Mouse (Mus musculus) neural tube, embryonic 12.5 days (tissue): Measurements from ENCODE around the gene Lpcat3. TPM values are rescaled to one million over a fixed set of nuclear protein-coding genes. Genes with fewer than 3 reads are reported as not detected.

Experiments used
- ATAC-seq: fragments of 200-750 bp; cut with Nextera tagmentation; 2 replicates; pipeline ENCODE4 v1.8.0; 2017; ENCODE audit warnings: low read depth, mild to moderate bottlenecking, moderate TSS enrichment, moderate library complexity; ENCODE audit not compliant: low FRiP score
- H3K27ac ChIP-seq: fragments of 300-500 bp; sonication (generic); 2 replicates; pipeline ENCODE4 v1.5.1; 2016
- H3K27me3 ChIP-seq: fragments of 300-500 bp; sonication (generic); replicated peaks from 2 replicates; pipeline ENCODE4 v1.6.1; 2016; ENCODE audit warnings: mild to moderate bottlenecking
- H3K36me3 ChIP-seq: fragments of 300-500 bp; sonication (generic); 2 replicates; pipeline ENCODE4 v1.6.1; 2016; ENCODE audit warnings: mild to moderate bottlenecking
- H3K4me1 ChIP-seq: fragments of 300-500 bp; sonication (generic); 2 replicates; pipeline ENCODE4 v1.6.1; 2016
- H3K4me2 ChIP-seq: fragments of 300-500 bp; sonication (generic); replicated peaks from 2 replicates; pipeline ENCODE4 v1.6.1; 2016; ENCODE audit warnings: mild to moderate bottlenecking
- H3K4me3 ChIP-seq: fragments of 300-500 bp; sonication (generic); 2 replicates; pipeline ENCODE4 v1.5.1; 2016
- H3K9ac ChIP-seq: fragments of 300-500 bp; sonication (generic); 2 replicates; pipeline ENCODE4 v1.6.1; 2016; ENCODE audit warnings: mild to moderate bottlenecking
- H3K9me3 ChIP-seq: fragments of 300-500 bp; sonication (generic); 2 replicates; pipeline ENCODE4 v1.6.1; 2016; ENCODE audit warnings: mild to moderate bottlenecking
- WGBS: fragments of 180-500 bp; shearing (Covaris S2); methylation state at CpG from one replicate; pipeline ENCODE4 v1.1.7; 2016; 5-methylcytosine and 5-hydroxymethylcytosine counted together
- polyA plus RNA-seq: library from polyadenylated mRNA; unstranded; fragments of >200 nt; fragmentation: Nextera tagmentation; extraction: Ambion mirVana; gene quantifications from 2 replicates; pipeline ENCODE4 v1.2.1, GENCODE M21; 2016

The Lpcat3 gene
- polyA plus RNA-seq, 1 experiment from 2014 or later = 44.0 TPM

DNA sequence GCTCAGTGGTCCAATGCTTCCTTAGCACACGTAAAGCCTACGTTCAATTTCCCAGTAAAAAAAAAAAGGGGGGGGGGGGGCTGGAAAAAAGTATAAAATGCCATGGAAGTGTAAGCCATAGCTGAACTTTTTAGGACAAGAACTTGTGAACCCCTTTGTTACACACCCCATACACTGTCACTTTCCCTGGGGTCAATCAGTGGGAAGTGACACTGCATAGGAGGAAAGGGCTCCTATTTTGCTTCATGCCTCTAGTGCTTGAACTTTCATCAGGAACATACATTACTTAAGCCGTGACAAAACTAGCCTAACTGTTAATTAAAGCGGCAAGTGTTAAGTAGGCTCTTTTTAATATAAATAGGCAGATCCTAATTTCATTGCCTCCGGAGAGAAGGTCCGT, 832 bp upstream of the Lpcat3 start:
- no peak overlapping the region for H3K27ac ChIP-seq
- WGBS = 31% methylated on average over 6 of the region's 6 CpGs
- peaks cover 4% of the 10 kb centered on the region; the same call in 1 of the 2 replicates for H3K4me1 ChIP-seq
- H3K4me3 ChIP-seq = peak overlapping the region; percentile 63
- peak overlapping the region; percentile 69 for H3K4me2 ChIP-seq
- H3K36me3 ChIP-seq = no peaks in the 10 kb centered on the region
- H3K27me3 ChIP-seq = no peaks in the 10 kb centered on the region
- peak overlapping the region; percentile 54 for H3K9ac ChIP-seq
- no peaks in the 10 kb centered on the region for H3K9me3 ChIP-seq
- ATAC-seq = no peak

DNA sequence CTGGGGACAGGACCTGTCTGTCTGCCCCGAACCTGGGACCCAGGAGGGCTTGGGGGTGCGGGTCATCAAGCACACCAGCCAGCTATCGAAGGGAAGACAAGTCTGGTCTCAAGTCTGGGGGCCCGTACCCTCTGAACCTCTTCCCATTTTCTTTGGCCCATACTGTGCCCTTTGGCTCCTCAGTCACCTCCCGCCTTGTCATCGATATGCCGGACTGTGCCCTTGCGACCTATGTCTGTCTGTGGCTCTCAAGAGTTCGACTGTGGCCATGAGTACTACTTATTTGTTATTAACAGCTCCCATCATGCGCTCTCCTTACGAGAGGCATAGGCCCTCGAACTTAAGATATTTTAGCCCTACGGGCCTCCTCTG, 583 bp downstream of the Lpcat3 start:
- H3K36me3 ChIP-seq = no peaks in the 10 kb centered on the region
- peaks cover 4% of the 10 kb centered on the region; the same call in 1 of the 2 replicates for H3K4me1 ChIP-seq
- no peaks in the 10 kb centered on the region for H3K27me3 ChIP-seq
- ATAC-seq = no peak
- H3K4me3 ChIP-seq = peak overlapping the region; percentile 63
- no peaks in the 10 kb centered on the region for H3K9me3 ChIP-seq
- WGBS = 19% methylated on average over 13 of the region's 13 CpGs
- peak overlapping the region; percentile 69 for H3K4me2 ChIP-seq
- no peak overlapping the region for H3K27ac ChIP-seq
- H3K9ac ChIP-seq = peak overlapping the region; percentile 54

DNA sequence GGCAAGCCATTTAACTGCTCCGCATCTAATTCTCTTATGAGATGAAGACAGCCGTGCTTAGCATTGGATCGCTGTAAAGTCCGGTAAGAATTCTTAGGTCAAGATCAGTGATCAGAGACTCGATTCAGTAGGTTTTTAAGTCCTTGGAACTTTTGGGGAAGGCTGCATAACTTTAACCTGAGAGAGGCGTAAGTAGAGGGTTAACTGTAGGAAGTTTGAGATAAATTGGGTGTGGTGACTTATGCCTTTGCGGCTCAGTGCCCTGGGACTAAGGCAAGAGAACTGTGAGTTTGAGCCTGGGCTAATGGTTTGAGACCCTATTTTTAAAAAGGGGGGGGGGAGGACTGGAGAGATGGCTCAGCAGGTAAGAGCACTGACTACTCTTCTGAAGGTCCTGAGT, 1.4 kb downstream of the Lpcat3 start:
- Histone ChIP-seq H3K9ac (no peak overlapping the region), H3K4me2 (no peak overlapping the region), H3K27me3 (no peaks in the 10 kb centered on the region), H3K4me1 (peaks cover 4% of the 10 kb centered on the region; the same call in 1 of the 2 replicates), H3K4me3 (no peak overlapping the region), H3K27ac (no peak overlapping the region), H3K36me3 (no peaks in the 10 kb centered on the region), H3K9me3 (no peaks in the 10 kb centered on the region)
- WGBS = 89% methylated on average over 7 of the region's 7 CpGs
- ATAC-seq = no peak

DNA sequence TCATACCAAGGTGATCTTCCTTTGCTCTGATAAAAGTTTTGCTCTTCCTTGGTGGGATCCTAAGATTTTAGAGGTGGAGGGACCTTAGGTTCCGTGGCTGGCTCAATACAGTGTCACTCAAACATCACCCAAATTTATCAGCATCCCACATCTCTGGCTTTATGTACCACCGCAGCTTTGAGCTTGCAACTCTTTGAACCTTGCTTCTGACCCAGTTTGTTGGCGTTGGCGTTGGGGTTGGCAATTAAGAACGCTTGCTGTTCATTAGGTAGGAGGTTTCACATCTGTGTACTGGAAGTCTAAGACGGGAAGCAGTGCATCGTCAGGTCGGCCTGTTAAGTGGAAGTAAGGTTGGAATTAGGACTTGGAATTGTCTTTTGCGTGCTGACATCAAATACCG, 2.2 kb downstream of the Lpcat3 start:
- no peaks in the 10 kb centered on the region for H3K36me3 ChIP-seq
- 94% methylated on average over 10 of the region's 10 CpGs for WGBS
- H3K27ac ChIP-seq = no peak overlapping the region
- no peak overlapping the region for H3K4me2 ChIP-seq
- H3K4me1 ChIP-seq = peaks cover 4% of the 10 kb centered on the region; the same call in 1 of the 2 replicates
- H3K27me3 ChIP-seq = no peaks in the 10 kb centered on the region
- H3K9me3 ChIP-seq = no peaks in the 10 kb centered on the region
- no peak overlapping the region for H3K4me3 ChIP-seq
- no peak for ATAC-seq
- no peak overlapping the region for H3K9ac ChIP-seq

DNA sequence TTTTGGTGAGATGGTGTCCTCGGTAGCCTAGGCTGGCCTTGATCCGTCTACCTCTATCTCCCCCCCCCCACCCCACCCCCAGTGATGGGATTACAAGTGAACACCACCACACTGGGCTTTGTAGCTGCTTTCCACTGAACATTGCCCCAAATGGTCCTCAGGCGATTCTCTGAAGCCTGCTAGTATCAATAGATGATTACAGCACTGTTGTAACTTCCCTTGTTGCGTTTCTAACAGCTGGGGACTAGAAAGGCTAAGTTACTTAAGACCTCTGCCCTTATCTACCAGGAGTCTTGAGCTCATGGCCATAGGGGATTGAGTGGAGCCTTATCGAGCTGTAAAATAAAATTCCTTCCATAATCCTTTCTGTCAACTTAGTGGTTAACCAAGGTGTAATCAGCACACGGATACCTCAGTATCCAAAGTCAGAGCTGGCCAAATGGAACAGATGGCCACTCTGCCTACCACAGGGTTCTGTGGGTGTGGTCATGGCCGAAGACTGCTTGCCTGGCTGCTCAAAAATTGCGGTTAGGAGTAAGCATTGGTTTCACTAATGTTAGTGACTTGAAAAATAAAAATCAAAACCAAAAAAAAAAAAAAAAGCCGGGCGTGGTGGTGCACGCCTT, 6.5 kb downstream of the Lpcat3 start:
- no peak overlapping the region for H3K27ac ChIP-seq
- peaks cover 3% of the 10 kb centered on the region; the same call in 1 of the 2 replicates for H3K36me3 ChIP-seq
- peaks cover 6% of the 10 kb centered on the region; the same call in 1 of the 2 replicates for H3K4me1 ChIP-seq
- H3K27me3 ChIP-seq = no peaks in the 10 kb centered on the region
- 88% methylated on average over 11 of the region's 11 CpGs for WGBS
- H3K4me3 ChIP-seq = no peak overlapping the region
- no peak overlapping the region for H3K4me2 ChIP-seq
- H3K9me3 ChIP-seq = no peaks in the 10 kb centered on the region
- no peak overlapping the region for H3K9ac ChIP-seq
- ATAC-seq = no peak

DNA sequence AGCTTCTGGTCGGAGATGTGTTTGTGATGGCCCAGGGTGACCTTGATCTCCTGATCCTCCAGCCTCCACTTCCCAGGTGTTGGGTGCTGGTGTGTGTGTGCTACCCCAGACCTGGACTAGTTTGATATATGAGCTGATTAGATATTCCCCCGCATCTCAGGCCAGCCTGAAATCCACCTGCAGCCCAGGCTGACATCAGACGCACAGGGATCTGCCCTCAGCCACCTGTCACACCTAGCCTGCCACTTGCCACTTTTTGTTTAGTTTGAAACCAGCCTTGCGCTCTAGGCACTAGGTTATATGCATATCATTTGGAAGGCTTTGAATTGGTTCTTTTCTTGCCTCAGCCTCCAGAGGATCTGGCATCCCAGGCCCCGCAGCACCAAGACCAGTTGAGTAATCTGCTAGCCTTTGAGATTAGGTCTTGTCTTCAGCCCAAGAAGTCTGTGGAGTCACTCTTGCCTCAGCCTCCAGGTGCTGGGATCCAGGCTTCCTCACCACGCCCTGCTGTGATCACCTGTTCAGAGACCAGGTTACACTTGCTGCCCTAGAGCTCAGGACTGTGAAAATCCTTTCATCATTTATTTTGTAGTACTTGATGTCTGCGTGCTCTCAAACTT, 7.6 kb downstream of the Lpcat3 start:
- no peak overlapping the region for H3K27ac ChIP-seq
- peaks cover 3% of the 10 kb centered on the region; the same call in 1 of the 2 replicates for H3K36me3 ChIP-seq
- no peak for ATAC-seq
- H3K4me2 ChIP-seq = no peak overlapping the region
- H3K27me3 ChIP-seq = no peaks in the 10 kb centered on the region
- H3K9ac ChIP-seq = no peak overlapping the region
- H3K4me1 ChIP-seq = peaks cover 6% of the 10 kb centered on the region; the same call in 1 of the 2 replicates
- no peak overlapping the region for H3K4me3 ChIP-seq
- no peaks in the 10 kb centered on the region for H3K9me3 ChIP-seq
- 92% methylated on average over 7 of the region's 7 CpGs for WGBS

DNA sequence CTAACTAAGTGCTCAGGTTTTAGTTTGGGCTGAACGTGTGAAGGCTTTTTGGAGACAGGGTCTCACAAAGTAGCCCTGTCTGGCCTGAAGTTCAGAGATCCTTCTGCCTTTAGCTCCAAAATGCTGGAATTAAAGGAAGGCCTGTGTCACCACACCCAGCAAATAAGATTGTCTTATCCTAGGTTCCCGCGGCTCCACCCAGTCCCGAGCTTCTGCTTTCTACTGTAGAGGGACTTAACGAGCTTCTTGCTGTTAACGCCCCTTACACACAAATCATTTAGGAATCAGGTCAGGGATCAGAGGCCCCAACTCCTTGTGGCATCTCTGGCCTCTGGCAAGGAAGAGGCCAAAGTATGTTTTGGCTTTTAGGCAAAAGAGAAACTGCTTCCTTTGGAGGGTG, 9.3 kb downstream of the Lpcat3 start:
- no peaks in the 10 kb centered on the region for H3K27me3 ChIP-seq

DNA sequence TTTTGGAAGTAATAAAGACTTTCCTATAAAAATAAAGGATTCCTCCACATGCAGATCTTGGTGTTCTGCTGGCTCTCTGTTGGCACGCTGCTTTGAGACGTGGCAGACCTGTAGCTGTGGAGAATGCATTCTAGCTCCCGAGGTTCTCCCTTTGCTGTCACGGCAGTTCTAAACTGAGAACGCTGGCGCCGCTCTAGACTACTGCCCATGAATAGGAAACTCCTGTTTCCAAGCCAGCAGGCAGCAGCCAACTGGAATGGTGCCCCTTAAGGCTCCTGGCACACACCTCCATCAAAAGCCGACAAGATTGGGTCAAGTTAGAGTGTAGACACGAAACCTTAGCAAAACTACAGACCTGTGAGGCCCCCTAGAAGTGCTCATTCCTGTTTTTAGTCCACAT, 10.8 kb downstream of the Lpcat3 start:
- 91% methylated on average over 9 of the region's 9 CpGs for WGBS
- no peaks in the 10 kb centered on the region for H3K9me3 ChIP-seq
- H3K4me1 ChIP-seq = peaks cover 6% of the 10 kb centered on the region; the same call in 1 of the 2 replicates
- ATAC-seq = no peak
- H3K36me3 ChIP-seq = peaks cover 3% of the 10 kb centered on the region; the same call in 1 of the 2 replicates
- no peak overlapping the region for H3K4me3 ChIP-seq
- H3K27me3 ChIP-seq = no peaks in the 10 kb centered on the region
- H3K4me2 ChIP-seq = no peak overlapping the region
- H3K27ac ChIP-seq = no peak overlapping the region
- no peak overlapping the region for H3K9ac ChIP-seq

More for the DNA sequence above, 9.3 kb downstream of the Lpcat3 start:
- peaks cover 6% of the 10 kb centered on the region; the same call in 1 of the 2 replicates for H3K4me1 ChIP-seq
- no peak overlapping the region for H3K4me3 ChIP-seq
- H3K4me2 ChIP-seq = no peak overlapping the region
- no peak overlapping the region for H3K9ac ChIP-seq
- no peak overlapping the region for H3K27ac ChIP-seq
- H3K9me3 ChIP-seq = no peaks in the 10 kb centered on the region
- 75% methylated on average over 6 of the region's 6 CpGs for WGBS
- no peak for ATAC-seq
- peaks cover 3% of the 10 kb centered on the region; the same call in 1 of the 2 replicates for H3K36me3 ChIP-seq

DNA sequence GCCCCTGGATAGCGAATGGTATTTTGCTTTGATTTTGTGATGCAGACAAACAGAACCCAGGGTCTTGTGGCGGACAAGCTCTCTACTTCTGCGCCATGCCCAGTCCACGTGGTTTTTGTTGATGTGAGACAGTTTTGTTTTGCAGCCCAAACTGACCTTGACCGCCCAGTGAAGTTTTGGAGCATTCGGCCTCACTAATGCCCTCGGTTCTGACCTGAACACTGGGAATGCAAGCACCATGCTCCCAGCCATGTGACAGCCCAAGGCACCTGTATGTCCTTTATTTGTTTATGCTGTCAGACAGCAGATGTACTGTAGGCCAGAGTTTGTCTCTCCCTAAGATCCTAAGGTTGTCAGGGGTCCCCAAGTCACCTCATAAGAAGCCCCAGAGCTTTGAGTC, 11.8 kb downstream of the Lpcat3 start:
- Histone ChIP-seq H3K27ac (no peak overlapping the region), H3K9me3 (no peaks in the 10 kb centered on the region), H3K9ac (no peak overlapping the region), H3K27me3 (no peaks in the 10 kb centered on the region), H3K36me3 (peaks cover 3% of the 10 kb centered on the region; the same call in 1 of the 2 replicates), H3K4me3 (no peak overlapping the region), H3K4me2 (no peak overlapping the region), H3K4me1 (peaks cover 6% of the 10 kb centered on the region; the same call in 1 of the 2 replicates)
- no peak for ATAC-seq
- WGBS = 96% methylated on average over 7 of the region's 7 CpGs

DNA sequence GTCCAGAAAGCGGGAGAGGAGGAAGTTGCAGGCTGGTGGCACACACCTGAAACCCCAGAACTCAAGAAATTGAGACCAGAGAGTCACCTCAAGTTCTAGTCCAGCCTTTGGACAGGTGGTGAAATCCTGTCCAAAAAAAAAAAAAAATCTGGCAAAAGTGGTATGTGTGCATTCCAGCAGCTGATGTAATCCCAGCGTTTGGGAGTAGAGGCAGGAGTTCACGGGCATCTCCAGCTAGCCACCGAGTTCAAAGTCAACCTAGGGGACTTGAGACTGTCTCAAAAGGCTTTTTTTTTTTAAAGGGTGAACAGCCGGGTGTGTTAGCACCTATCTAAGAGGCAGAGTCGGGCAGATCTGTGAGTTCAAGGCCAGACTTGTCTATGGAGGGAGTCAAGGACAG, 13.3 kb downstream of the Lpcat3 start:
- WGBS = 90% methylated on average over 6 of the region's 6 CpGs
- no peak for ATAC-seq
- Histone ChIP-seq H3K36me3 (peaks cover 3% of the 10 kb centered on the region; the same call in 1 of the 2 replicates), H3K4me3 (no peak overlapping the region), H3K9ac (no peak overlapping the region), H3K9me3 (no peaks in the 10 kb centered on the region), H3K4me2 (no peak overlapping the region), H3K27me3 (no peaks in the 10 kb centered on the region), H3K27ac (no peak overlapping the region), H3K4me1 (peaks cover 6% of the 10 kb centered on the region; the same call in 1 of the 2 replicates)

DNA sequence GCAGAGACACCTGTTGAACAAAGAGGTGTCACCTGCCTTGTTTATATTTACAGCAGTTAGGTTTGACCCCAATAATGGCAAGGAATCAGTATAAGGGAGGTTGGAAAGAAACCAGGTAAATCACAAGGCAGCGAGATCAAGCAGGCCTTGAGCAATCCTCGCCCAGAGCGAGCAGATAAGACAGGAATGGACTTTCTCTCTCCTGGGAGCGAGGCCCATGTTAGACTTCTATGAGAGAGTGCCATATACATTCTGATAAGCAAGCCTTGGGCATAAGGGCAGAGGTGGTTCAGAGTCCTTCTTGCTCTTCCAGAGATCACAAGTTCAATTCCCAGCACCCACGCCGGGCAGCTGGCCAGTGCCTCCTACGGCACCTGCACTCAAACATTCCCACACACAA, 15.9 kb downstream of the Lpcat3 start:
- ATAC-seq = no peak
- Histone ChIP-seq H3K4me2 (no peak overlapping the region), H3K27ac (no peak overlapping the region), H3K27me3 (no peaks in the 10 kb centered on the region), H3K36me3 (peaks cover 3% of the 10 kb centered on the region; the same call in 1 of the 2 replicates), H3K4me1 (no peaks in the 10 kb centered on the region), H3K4me3 (no peak overlapping the region), H3K9me3 (no peaks in the 10 kb centered on the region), H3K9ac (no peak overlapping the region)
- WGBS = 98% methylated on average over 7 of the region's 7 CpGs

DNA sequence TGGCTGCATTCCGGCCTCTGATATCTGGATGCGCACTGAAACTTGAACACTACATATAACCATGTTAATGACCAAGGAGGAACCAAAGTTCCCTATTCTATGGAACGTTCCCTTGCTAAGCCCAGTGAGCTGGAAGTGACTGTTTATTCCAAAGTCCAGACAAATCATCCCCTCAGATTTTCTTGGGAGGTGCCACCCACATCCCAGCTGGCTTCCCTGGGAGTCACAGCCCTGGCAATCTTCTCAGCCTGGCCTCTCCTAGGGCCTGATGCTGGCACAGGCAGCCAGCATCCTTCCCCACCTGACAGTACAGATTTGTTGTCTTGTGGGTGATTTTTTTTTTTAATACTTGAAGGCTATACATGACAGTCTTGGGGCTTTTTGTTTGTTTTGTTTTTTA, 16.7 kb downstream of the Lpcat3 start:
- H3K36me3 ChIP-seq = no peaks in the 10 kb centered on the region
- no peak overlapping the region for H3K9ac ChIP-seq
- H3K4me1 ChIP-seq = no peaks in the 10 kb centered on the region
- no peaks in the 10 kb centered on the region for H3K9me3 ChIP-seq
- ATAC-seq = no peak
- 94% methylated on average over 3 of the region's 3 CpGs for WGBS
- H3K27me3 ChIP-seq = no peaks in the 10 kb centered on the region
- H3K27ac ChIP-seq = no peak overlapping the region
- no peak overlapping the region for H3K4me2 ChIP-seq
- H3K4me3 ChIP-seq = no peak overlapping the region
